Mouse (Mus musculus) cortical plate, adult 2 months (tissue): ENCODE results near the gene Gm11060. TPM values are rescaled to one million over a fixed set of nuclear protein-coding genes. Genes with fewer than 3 reads are reported as not detected.

Experiments
- H3K27ac ChIP-seq: fragments of 200-500 bp; 2 replicates; pipeline ENCODE4 v1.5.1; 2012; ENCODE audit warnings: low read length, control low read depth, inconsistent platforms; ENCODE audit not compliant: insufficient read depth
- H3K4me1 ChIP-seq: fragments of 200-500 bp; 2 replicates; pipeline ENCODE4 v1.6.1; 2011; ENCODE audit warnings: low read length; ENCODE audit not compliant: control insufficient read depth, insufficient read depth
- H3K4me3 ChIP-seq: fragments of 200-500 bp; 2 replicates; pipeline ENCODE4 v1.5.1; 2011; ENCODE audit warnings: mild to moderate bottlenecking, low read length, control low read depth; ENCODE audit not compliant: insufficient read depth
- CTCF ChIP-seq: fragments of 200-500 bp; IDR thresholded peaks from 2 replicates; pipeline ENCODE4 v1.5.1; 2011; ENCODE audit warnings: mild to moderate bottlenecking, control low read depth, low read length; ENCODE audit not compliant: insufficient read depth; ENCODE audit errors: extremely low read depth
- POLR2A ChIP-seq: fragments of 200-500 bp; IDR thresholded peaks from 2 replicates; pipeline ENCODE4 v1.6.1; 2011; ENCODE audit warnings: mild to moderate bottlenecking, low read length, control low read depth; ENCODE audit not compliant: insufficient read depth; ENCODE audit errors: extremely low read depth
- polyA plus RNA-seq: library from polyadenylated mRNA; depleted of rRNA; stranded (reverse); fragments of >200 nt; gene quantifications from 2 replicates; pipeline ENCODE4 v1.2.3, GENCODE M21; 2012; rRNA removed

The Gm11060 gene
- polyA plus RNA-seq, 1 experiment: not detected

GRCm38 (mm10) chr2:105132933-105133795, 41.3 kb downstream of the Gm11060 start:
- Histone ChIP-seq H3K4me1 (no peaks in the 10 kb centered on the region), H3K4me3 (no peak overlapping the region), H3K27ac (no peak overlapping the region)
- no peak for TF ChIP-seq CTCF
- TF ChIP-seq POLR2A: no peak

- H3K4me1 ChIP-seq: no peaks in the 10 kb centered on the region
- no peak for TF ChIP-seq CTCF
- no peak for TF ChIP-seq POLR2A
- no peak overlapping the region for H3K27ac ChIP-seq
- no peak overlapping the region for H3K4me3 ChIP-seq
These were observed 42.5 kb downstream of the Gm11060 start for GRCm38 (mm10) chr2:105134296-105134695.

- Histone ChIP-seq H3K27ac (no peak overlapping the region), H3K4me3 (no peak overlapping the region), H3K4me1 (no peaks in the 10 kb centered on the region)
- TF ChIP-seq CTCF (no peak), POLR2A (no peak)
These were observed 47.7 kb downstream of the Gm11060 start for GRCm38 (mm10) chr2:105139471-105139870.

GRCm38 (mm10) chr2:105141371-105141770, 49.6 kb downstream of the Gm11060 start:
- H3K27ac ChIP-seq: no peak overlapping the region
- no peaks in the 10 kb centered on the region for H3K4me1 ChIP-seq
- H3K4me3 ChIP-seq: no peak overlapping the region
- TF ChIP-seq CTCF (no peak), POLR2A (no peak)

Other genes starting within 250 kb of the Gm11060 start
- gene Prrg4, start 242.1 kb upstream of the Gm11060 start, polyA plus RNA-seq: 0.17 and 0.23 TPM in 2 replicates
- 4.4 and 5.1 TPM in 2 replicates for gene Ccdc73, start 224.2 kb upstream of the Gm11060 start, polyA plus RNA-seq
- gene Eif3m, start 74.9 kb upstream of the Gm11060 start, polyA plus RNA-seq: 80.8 and 84.1 TPM in 2 replicates
- 0.11 and 0.17 TPM in 2 replicates for gene Wt1, start 34.5 kb downstream of the Gm11060 start, polyA plus RNA-seq
- not detected in 2 replicates for gene Them7, start 132.3 kb downstream of the Gm11060 start, polyA plus RNA-seq